Mouse (Mus musculus) G1E (cell line): ENCODE data around the gene Sh3kbp1. TPM values are rescaled to one million over a fixed set of nuclear protein-coding genes. Genes with fewer than 3 reads are reported as not detected.

Source experiments
- ATAC-seq: 2 replicates; pipeline ENCODE4 v1.8.0; 2016; ENCODE audit warnings: mild to moderate bottlenecking; ENCODE audit not compliant: insufficient number of reproducible peaks, poor library complexity, low FRiP score, severe bottlenecking; ENCODE audit errors: extremely low read depth
- DNase-seq: peaks from one replicate; pipeline ENCODE4 v3.0.0; 2012; ENCODE audit warnings: low spot score
- H3K27me3 ChIP-seq: 2 replicates; pipeline ENCODE4 v1.6.1; 2012; ENCODE audit warnings: mild to moderate bottlenecking, low read length, inconsistent platforms; ENCODE audit not compliant: insufficient read depth
- H3K36me3 ChIP-seq: replicated peaks from 2 replicates; pipeline ENCODE3; 2012; ENCODE audit warnings: mild to moderate bottlenecking, inconsistent platforms
- H3K4me1 ChIP-seq: 2 replicates; pipeline ENCODE4 v1.6.1; 2012; ENCODE audit warnings: low read depth, low read length, inconsistent platforms, mixed read lengths; ENCODE audit not compliant: insufficient read depth
- H3K4me3 ChIP-seq: 2 replicates; pipeline ENCODE4 v1.5.1; 2012; ENCODE audit warnings: low read depth, mild to moderate bottlenecking, inconsistent platforms, low read length, moderate library complexity, mixed read lengths
- H3K9me3 ChIP-seq: replicated peaks from 2 replicates; pipeline ENCODE4 v1.6.1; 2012; ENCODE audit warnings: inconsistent platforms
- CTCF ChIP-seq: IDR thresholded peaks from 2 replicates; pipeline ENCODE4 v1.5.1; 2012; ENCODE audit warnings: low read depth, low read length, inconsistent platforms, mixed read lengths
- GATA1 ChIP-seq: IDR thresholded peaks from 2 replicates; pipeline ENCODE4 v1.6.1; 2012; ENCODE audit warnings: borderline replicate concordance, low read length, inconsistent platforms, mixed read lengths
- GATA2 ChIP-seq: IDR thresholded peaks from 2 replicates; pipeline ENCODE4 v1.6.1; 2012; ENCODE audit warnings: low read depth, low read length, inconsistent platforms, borderline replicate concordance
- POLR2AphosphoS5 ChIP-seq: IDR thresholded peaks from 2 replicates; pipeline ENCODE4 v1.6.1; 2012; ENCODE audit warnings: low read depth, low read length, inconsistent platforms; ENCODE audit not compliant: insufficient replicate concordance
- TAL1 ChIP-seq: conservative IDR thresholded peaks from 2 replicates; pipeline ENCODE4 v1.6.1; 2012; ENCODE audit warnings: low read depth, low read length, inconsistent platforms, mixed read lengths
- polyA plus RNA-seq: library from polyadenylated mRNA; stranded (reverse); fragments of >175 nt; gene quantifications from 2 replicates; pipeline ENCODE4 v1.2.3, GENCODE M21; 2012
- total RNA-seq, 2 experiments: library from RNA; stranded (forward) in 1 of 2; stranded (reverse) in 1 of 2; fragments of 200-1000 nt in 1 of 2; fragments of >200 nt in 1 of 2; fragmentation: Nextera tagmentation in 1 of 2; gene quantifications; 2 replicates each; pipeline ENCODE4 v1.2.3; 2014 to 2017

Gene Sh3kbp1
- total and polyA plus RNA-seq, 3 experiments = 13.3 to 242 (median 231) TPM

DNA sequence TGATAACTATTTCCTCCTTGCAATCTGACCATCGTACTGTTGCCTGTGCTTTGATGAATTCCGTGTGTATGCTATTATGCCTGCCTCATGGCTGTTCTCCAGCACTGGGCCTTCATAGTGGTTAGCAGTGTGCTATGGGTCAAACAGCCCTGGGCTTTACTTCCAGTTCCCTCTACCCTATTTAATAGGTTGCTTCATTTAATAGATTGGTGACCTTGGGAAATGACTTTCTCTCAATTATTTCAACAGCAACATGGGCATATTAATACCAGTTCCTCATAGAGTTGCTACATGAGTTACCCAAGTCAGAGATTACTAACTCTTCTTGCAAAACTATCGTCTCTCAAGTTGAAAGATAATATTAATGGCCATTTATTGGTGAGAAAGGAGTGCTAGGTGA lies 285.0 kb downstream of the Sh3kbp1 start:
- Histone ChIP-seq H3K4me3 (no peak overlapping the region), H3K9me3 (no peaks in the 10 kb centered on the region), H3K27me3 (no peaks in the 10 kb centered on the region), H3K4me1 (peaks cover 14% of the 10 kb centered on the region; the same call in 1 of the 2 replicates), H3K36me3 (peaks cover 5% of the 10 kb centered on the region)
- TF ChIP-seq POLR2AphosphoS5 (no peak), GATA1 (no peak), TAL1 (no peak)
- ATAC-seq = no peak
- no peak for DNase-seq

DNA sequence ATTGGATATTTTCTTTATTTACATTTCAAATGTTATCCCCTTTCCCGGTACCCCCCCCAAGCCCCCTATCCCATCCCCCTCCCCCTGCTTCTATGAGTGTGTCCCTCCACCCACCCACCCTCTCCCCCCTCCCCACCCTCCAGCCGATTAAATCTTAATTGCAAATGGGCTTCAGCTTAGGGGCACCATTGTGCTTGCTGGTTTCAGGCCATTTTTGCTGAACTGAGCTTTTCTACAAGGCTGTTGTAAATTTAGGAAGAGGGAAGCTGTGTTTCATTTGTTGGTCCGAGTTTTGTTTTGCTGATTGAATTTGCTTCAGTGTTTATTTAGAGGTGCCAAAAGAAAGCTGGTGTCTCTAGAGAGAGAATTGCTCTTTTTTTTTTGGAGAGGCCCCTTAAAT lies 286.4 kb downstream of the Sh3kbp1 start:
- no peak overlapping the region for H3K4me3 ChIP-seq
- H3K9me3 ChIP-seq = no peaks in the 10 kb centered on the region
- H3K4me1 ChIP-seq = peaks cover 14% of the 10 kb centered on the region; the same call in 1 of the 2 replicates
- TF ChIP-seq GATA1 (no peak), POLR2AphosphoS5 (no peak), TAL1 (no peak)
- DNase-seq (no peak), ATAC-seq (no peak)
- no peaks in the 10 kb centered on the region for H3K27me3 ChIP-seq
- H3K36me3 ChIP-seq = peaks cover 13% of the 10 kb centered on the region

DNA sequence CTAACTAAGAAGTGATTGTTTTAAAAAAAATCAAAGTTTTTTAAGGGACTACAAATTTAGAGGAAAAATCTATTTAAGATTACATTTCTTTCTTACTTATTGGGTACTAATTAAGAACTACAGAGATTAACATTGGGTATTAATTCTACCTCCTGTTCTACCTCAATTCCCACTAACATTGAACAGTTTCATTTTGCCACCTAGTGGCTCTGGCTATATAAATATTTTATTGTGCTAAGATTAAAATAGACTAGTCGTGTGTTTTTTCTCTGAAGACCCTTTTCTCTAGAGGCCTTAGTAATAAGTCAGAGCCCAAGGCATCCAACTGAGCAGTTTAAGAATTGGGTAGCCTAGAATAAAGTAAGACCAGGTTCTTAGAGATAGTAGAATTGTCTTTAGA lies 288.1 kb downstream of the Sh3kbp1 start:
- Histone ChIP-seq H3K4me1 (0 out of 2 replicates have a peak, but pooled peaks cover 4% of the 10 kb centered on the region), H3K36me3 (peaks cover 21% of the 10 kb centered on the region), H3K9me3 (no peaks in the 10 kb centered on the region), H3K27me3 (no peaks in the 10 kb centered on the region), H3K4me3 (no peak overlapping the region)
- TF ChIP-seq GATA1 (no peak), TAL1 (no peak), CTCF (no peak), GATA2 (no peak), POLR2AphosphoS5 (no peak)
- DNase-seq (no peak), ATAC-seq (no peak)

DNA sequence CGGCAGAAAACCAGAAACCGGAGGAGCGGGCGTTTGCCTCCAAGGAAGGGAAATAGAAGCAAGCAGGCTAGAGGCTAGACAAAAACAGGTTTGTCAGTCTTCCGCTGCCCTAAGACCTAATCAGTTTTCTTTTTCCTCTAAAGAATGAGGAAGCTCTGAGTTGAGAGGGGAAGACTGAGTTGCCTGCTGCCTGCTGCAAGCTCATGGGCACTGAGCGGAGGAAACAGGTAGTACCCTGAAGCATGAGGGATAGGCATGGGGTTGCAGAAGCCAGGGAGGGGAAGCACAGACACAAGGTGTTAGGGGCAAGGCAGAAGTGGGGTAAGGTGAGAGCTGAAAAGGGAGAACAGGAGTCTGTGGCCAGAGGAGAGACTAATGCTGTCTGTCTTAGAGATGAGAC lies 297.7 kb downstream of the Sh3kbp1 start:
- Histone ChIP-seq H3K27me3 (no peaks in the 10 kb centered on the region), H3K36me3 (peaks cover 66% of the 10 kb centered on the region), H3K4me1 (no peaks in the 10 kb centered on the region), H3K4me3 (no peak overlapping the region), H3K9me3 (no peaks in the 10 kb centered on the region)
- no peak for TF ChIP-seq GATA1
- TF ChIP-seq TAL1 = no peak
- no peak for TF ChIP-seq POLR2AphosphoS5
- no peak for TF ChIP-seq GATA2
- no peak for TF ChIP-seq CTCF
- no peak for ATAC-seq
- no peak for DNase-seq

DNA sequence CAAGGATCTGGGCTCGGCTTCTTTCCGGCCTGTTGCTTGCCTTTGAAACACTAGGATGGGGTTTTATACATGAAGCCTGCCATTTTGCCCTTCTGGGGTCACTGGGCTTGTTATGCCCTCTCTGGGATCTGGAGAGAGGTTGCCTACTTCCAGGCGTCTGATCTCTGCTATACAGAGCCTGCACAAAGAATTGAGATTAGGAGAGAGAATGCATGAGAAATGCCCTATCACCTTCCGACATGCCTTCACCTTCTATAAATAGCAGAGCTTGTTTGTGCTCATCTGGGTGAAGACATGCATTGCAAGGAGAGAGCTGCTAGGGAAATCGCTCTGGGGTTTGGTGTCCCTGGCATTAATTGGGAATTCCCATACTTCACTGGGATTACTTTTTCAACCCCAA lies 301.1 kb downstream of the Sh3kbp1 start:
- Histone ChIP-seq H3K36me3 (peaks cover 56% of the 10 kb centered on the region), H3K27me3 (no peaks in the 10 kb centered on the region), H3K9me3 (no peaks in the 10 kb centered on the region), H3K4me1 (no peaks in the 10 kb centered on the region), H3K4me3 (no peak overlapping the region)
- no peak for DNase-seq
- TF ChIP-seq TAL1 = no peak
- TF ChIP-seq POLR2AphosphoS5 = no peak
- no peak for TF ChIP-seq CTCF
- TF ChIP-seq GATA2 = no peak
- no peak for TF ChIP-seq GATA1
- no peak for ATAC-seq

DNA sequence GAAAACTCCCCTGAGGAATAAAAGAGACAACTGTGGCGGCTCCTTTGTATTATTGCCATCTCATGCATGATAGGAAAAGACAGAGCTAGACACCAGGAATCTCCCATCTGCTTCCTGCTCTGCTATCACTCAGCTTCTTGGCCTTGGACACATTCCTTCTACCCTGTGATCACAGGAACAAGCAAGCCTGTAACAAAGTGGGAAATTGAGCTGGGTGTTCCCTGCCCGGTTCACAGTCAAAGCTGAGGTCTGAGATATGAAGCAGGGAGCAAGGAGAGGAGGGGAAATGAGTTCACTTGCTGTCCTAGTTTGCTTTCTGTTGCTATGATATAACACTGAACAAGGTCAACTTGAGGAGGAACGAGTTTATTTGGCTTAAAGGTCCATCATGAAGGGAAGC lies 301.8 kb downstream of the Sh3kbp1 start:
- ATAC-seq (no peak), DNase-seq (no peak)
- no peak overlapping the region for H3K4me3 ChIP-seq
- H3K4me1 ChIP-seq = no peaks in the 10 kb centered on the region
- peaks cover 53% of the 10 kb centered on the region for H3K36me3 ChIP-seq
- TF ChIP-seq GATA1 (no peak), TAL1 (no peak), POLR2AphosphoS5 (no peak), GATA2 (no peak)
- no peaks in the 10 kb centered on the region for H3K9me3 ChIP-seq
- no peaks in the 10 kb centered on the region for H3K27me3 ChIP-seq

DNA sequence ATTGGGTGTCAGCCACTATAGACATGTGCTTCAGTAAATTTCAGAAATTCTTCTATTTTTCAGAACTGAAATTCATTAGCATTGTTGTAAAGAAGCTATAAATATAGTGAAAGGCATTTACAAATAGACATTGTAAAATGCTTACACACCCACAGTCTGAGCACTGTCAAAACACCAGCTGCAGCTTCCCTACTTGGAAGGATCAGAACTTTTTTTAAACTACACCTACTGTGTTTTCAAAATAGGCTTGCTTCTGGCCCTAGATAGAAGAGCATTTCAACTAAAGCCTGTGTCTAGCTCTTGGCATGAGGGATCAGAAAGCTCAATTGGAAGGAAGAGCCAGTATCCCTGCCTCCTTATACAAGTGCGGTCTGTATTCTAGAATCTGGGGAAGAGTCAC lies 305.0 kb downstream of the Sh3kbp1 start:
- DNase-seq (no peak), ATAC-seq (no peak)
- Histone ChIP-seq H3K27me3 (no peaks in the 10 kb centered on the region), H3K4me1 (no peaks in the 10 kb centered on the region), H3K4me3 (no peak overlapping the region), H3K9me3 (no peaks in the 10 kb centered on the region), H3K36me3 (peaks cover 37% of the 10 kb centered on the region)
- TF ChIP-seq CTCF = no peak
